14 mouse cellular contexts compared by ENCODE assay signal in the genomic region with DNA sequence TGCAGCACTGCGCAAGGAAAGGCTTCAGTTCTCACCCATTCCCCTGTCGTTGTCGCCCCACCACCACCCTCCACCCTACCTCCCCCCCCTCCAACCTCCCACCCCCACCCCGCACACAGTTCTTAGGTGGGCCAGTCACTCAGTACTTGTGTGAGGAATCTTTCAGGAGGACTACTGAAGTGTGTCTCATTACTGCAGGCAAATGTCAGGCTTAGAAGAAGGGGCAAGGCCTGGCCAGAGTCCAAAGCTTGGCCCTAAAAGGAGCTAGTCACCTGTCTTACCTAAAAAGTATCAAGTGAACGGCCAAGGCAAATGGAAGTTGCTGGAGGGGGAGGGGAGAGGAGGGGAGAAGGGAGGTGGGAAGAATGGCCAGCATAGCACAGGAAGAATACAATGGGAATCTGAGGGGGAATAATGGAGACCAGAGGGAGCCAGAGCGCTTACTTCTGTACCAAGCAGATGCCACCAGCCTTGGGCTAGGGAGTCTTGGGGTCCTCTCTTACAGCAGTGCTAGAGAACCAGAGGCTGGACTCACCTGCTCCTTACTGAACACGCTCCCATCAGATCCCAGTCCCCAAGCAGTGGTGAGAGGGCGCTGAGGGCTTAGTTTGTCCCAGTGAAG.
DNase-seq lines count a peak whose midpoint lies in the region; ATAC-seq lines count a peak whose summit lies in the region.
"Had no signal": no experiment of that assay in that cellular context is flagged by ENCODE, and none has a peak within 500 bp of the region (broad histone marks: within the 10 kb centered on the region; RNA-seq: fewer than 3 reads in every experiment).

No protein-coding gene starts in this region.

- H3K4me1 ChIP-seq in forebrain, embryonic 14.5 days (ENCODE audit: control insufficient read depth, insufficient read depth, low read length): peaks cover 4% of the 10 kb centered on the region; the same call in 1 of the 2 replicates
- peaks cover 18% of the 10 kb centered on the region for H3K4me1 ChIP-seq in forebrain, embryonic 16.5 days (replicated peaks; ENCODE audit: control insufficient read depth, insufficient read depth, low read length)
- H3K4me1 ChIP-seq in midbrain, embryonic 11.5 days (ENCODE audit: control insufficient read depth, insufficient read depth, low read length): peaks cover 1% of the 10 kb centered on the region; the same call in 1 of the 2 replicates
- H3K4me1 ChIP-seq in midbrain, embryonic 14.5 days (ENCODE audit: control insufficient read depth, insufficient read depth, low read length): no peaks in the 10 kb centered on the region
- H3K4me1 ChIP-seq in stomach, embryonic 15.5 days: no peaks in the 10 kb centered on the region
- H3K4me1 ChIP-seq: liver, embryonic 13.5 days; midbrain, embryonic 12.5 days; neural tube, embryonic 12.5 days had no signal

- H3K9ac ChIP-seq in forebrain, embryonic 14.5 days (ENCODE audit: low read length): no peak overlapping the region
- no peak overlapping the region for H3K9ac ChIP-seq in forebrain, embryonic 16.5 days (replicated peaks; ENCODE audit: low read depth, low read length)
- H3K9ac ChIP-seq in midbrain, embryonic 11.5 days (ENCODE audit: low read length): no peak overlapping the region
- H3K9ac ChIP-seq in midbrain, embryonic 14.5 days (replicated peaks; ENCODE audit: low read length): no peak overlapping the region
- no peak overlapping the region for H3K9ac ChIP-seq in stomach, embryonic 15.5 days
- H3K9ac ChIP-seq: hindbrain, embryonic 15.5 days; liver, embryonic 13.5 days; midbrain, embryonic 12.5 days; neural tube, embryonic 12.5 days had no signal

- H3K36me3 ChIP-seq in forebrain, embryonic 14.5 days (ENCODE audit: control insufficient read depth, insufficient read depth, low read length): no peaks in the 10 kb centered on the region
- no peaks in the 10 kb centered on the region for H3K36me3 ChIP-seq in forebrain, embryonic 16.5 days (ENCODE audit: control insufficient read depth, insufficient read depth)
- H3K36me3 ChIP-seq in midbrain, embryonic 11.5 days (ENCODE audit: control insufficient read depth, insufficient read depth, low read length): no peaks in the 10 kb centered on the region
- H3K36me3 ChIP-seq in midbrain, embryonic 14.5 days (ENCODE audit: control insufficient read depth, insufficient read depth, low read length): no peaks in the 10 kb centered on the region
- no peaks in the 10 kb centered on the region for H3K36me3 ChIP-seq in stomach, embryonic 15.5 days
- H3K36me3 ChIP-seq: hindbrain, embryonic 15.5 days; liver, embryonic 13.5 days; midbrain, embryonic 12.5 days; neural tube, embryonic 12.5 days had no signal

- no peak overlapping the region for H3K4me2 ChIP-seq in forebrain, embryonic 14.5 days (ENCODE audit: low read length)
- H3K4me2 ChIP-seq in forebrain, embryonic 16.5 days (ENCODE audit: low read length): no peak overlapping the region
- no peak overlapping the region for H3K4me2 ChIP-seq in midbrain, embryonic 11.5 days
- H3K4me2 ChIP-seq in midbrain, embryonic 14.5 days (ENCODE audit: low read length): no peak overlapping the region
- no peak overlapping the region for H3K4me2 ChIP-seq in stomach, embryonic 15.5 days
- H3K4me2 ChIP-seq: hindbrain, embryonic 15.5 days; liver, embryonic 13.5 days; midbrain, embryonic 12.5 days; neural tube, embryonic 12.5 days had no signal

- 0 out of 2 replicates have a peak, but pooled peaks have one; percentile 38 for ATAC-seq in forebrain, embryonic 14.5 days
- no peak; the same call in 1 of the 2 replicates for ATAC-seq in forebrain, embryonic 16.5 days
- ATAC-seq in midbrain, embryonic 11.5 days (ENCODE audit: low FRiP score): no peak
- no peak for ATAC-seq in midbrain, embryonic 14.5 days (ENCODE audit: low FRiP score, low TSS enrichment)
- ATAC-seq in stomach, embryonic 15.5 days (ENCODE audit: insufficient read depth, low FRiP score, low read depth): no peak

- H3K27ac ChIP-seq in forebrain, embryonic 14.5 days (ENCODE audit: low read depth, low read length): peak overlapping the region; percentile 61; the same call in 1 of the 2 replicates
- H3K27ac ChIP-seq in forebrain, embryonic 16.5 days (ENCODE audit: low read length): no peak overlapping the region
- H3K27ac ChIP-seq in midbrain, embryonic 11.5 days (ENCODE audit: low read depth, low read length): no peak overlapping the region
- no peak overlapping the region for H3K27ac ChIP-seq in midbrain, embryonic 14.5 days (replicated peaks; ENCODE audit: low read depth, low read length)
- H3K27ac ChIP-seq in stomach, embryonic 15.5 days: peak overlapping the region; percentile 78
- H3K27ac ChIP-seq: hindbrain, embryonic 15.5 days; liver, embryonic 13.5 days; midbrain, embryonic 12.5 days; neural tube, embryonic 12.5 days had no signal

- H3K9me3 ChIP-seq in forebrain, embryonic 14.5 days (replicated peaks; ENCODE audit: control insufficient read depth, low read length): no peaks in the 10 kb centered on the region
- no peaks in the 10 kb centered on the region for H3K9me3 ChIP-seq in forebrain, embryonic 16.5 days (ENCODE audit: control insufficient read depth, low read length)
- H3K9me3 ChIP-seq in midbrain, embryonic 11.5 days (ENCODE audit: control insufficient read depth, low read length): no peaks in the 10 kb centered on the region
- no peaks in the 10 kb centered on the region for H3K9me3 ChIP-seq in midbrain, embryonic 14.5 days (ENCODE audit: control insufficient read depth, low read length)
- H3K9me3 ChIP-seq in stomach, embryonic 15.5 days: no peaks in the 10 kb centered on the region
- H3K9me3 ChIP-seq: hindbrain, embryonic 15.5 days; liver, embryonic 13.5 days; midbrain, embryonic 12.5 days had no signal

- no peak for DNase-seq in forebrain, embryonic 14.5 days (ENCODE audit: low spot score)
- peak; percentile 75 for DNase-seq in midbrain, embryonic 11.5 days (ENCODE audit: low spot score, missing footprints)
- no peak for DNase-seq in midbrain, embryonic 14.5 days
- DNase-seq in kidney, postnatal 25 days: peak; percentile 58 to 71
- DNase-seq in layer of hippocampus, postnatal 14 days (ENCODE audit: low spot score in 2 of 2): no peak
- DNase-seq in layer of hippocampus, adult 18-20 months (ENCODE audit: low spot score in 2 of 2): no peak
- DNase-seq: liver, embryonic 13.5 days; right cerebral cortex, adult 18-20 months; thymus, postnatal 25 days had no signal

- no peaks in the 10 kb centered on the region for H3K27me3 ChIP-seq in forebrain, embryonic 14.5 days (replicated peaks; ENCODE audit: control insufficient read depth, insufficient read depth, low read length)
- no peaks in the 10 kb centered on the region for H3K27me3 ChIP-seq in forebrain, embryonic 16.5 days (replicated peaks; ENCODE audit: control insufficient read depth, insufficient read depth, low read length)
- no peaks in the 10 kb centered on the region for H3K27me3 ChIP-seq in midbrain, embryonic 11.5 days (ENCODE audit: control insufficient read depth, insufficient read depth, low read length)
- no peaks in the 10 kb centered on the region for H3K27me3 ChIP-seq in midbrain, embryonic 14.5 days (ENCODE audit: control insufficient read depth, insufficient read depth, low read length)
- H3K27me3 ChIP-seq in stomach, embryonic 15.5 days (replicated peaks): no peaks in the 10 kb centered on the region
- H3K27me3 ChIP-seq: hindbrain, embryonic 15.5 days; liver, embryonic 13.5 days; midbrain, embryonic 12.5 days; neural tube, embryonic 12.5 days had no signal

- no peak overlapping the region for H3K4me3 ChIP-seq in forebrain, embryonic 14.5 days (ENCODE audit: low read depth, low read length)
- H3K4me3 ChIP-seq in forebrain, embryonic 16.5 days (replicated peaks; ENCODE audit: low read length): no peak overlapping the region
- H3K4me3 ChIP-seq in midbrain, embryonic 11.5 days (ENCODE audit: low read depth, low read length): no peak overlapping the region
- no peak overlapping the region for H3K4me3 ChIP-seq in midbrain, embryonic 14.5 days (replicated peaks; ENCODE audit: low read depth, low read length)
- no peak overlapping the region for H3K4me3 ChIP-seq in stomach, embryonic 15.5 days (replicated peaks)
- H3K4me3 ChIP-seq: hindbrain, embryonic 15.5 days; liver, embryonic 13.5 days; midbrain, embryonic 12.5 days; neural tube, embryonic 12.5 days had no signal

- WGBS in forebrain, embryonic 14.5 days: 66% methylated on average over 8 of the region's 8 CpGs
- 63% methylated on average over 8 of the region's 8 CpGs for WGBS in forebrain, embryonic 16.5 days
- 77% methylated on average over 8 of the region's 8 CpGs for WGBS in midbrain, embryonic 11.5 days
- WGBS in midbrain, embryonic 14.5 days: 64% methylated on average over 8 of the region's 8 CpGs
- WGBS in stomach, embryonic 15.5 days: 80% methylated on average over 8 of the region's 8 CpGs

Comparison
In these comparisons a context has a peak if more than half of its experiments do, and no peak if none do; other contexts are left out.
1. DNase-seq: peak in midbrain, embryonic 11.5 days (single experiment) and kidney, postnatal 25 days (2 of 2); none in forebrain, embryonic 14.5 days (single experiment), midbrain, embryonic 14.5 days (single experiment), layer of hippocampus, postnatal 14 days (0 of 2) and layer of hippocampus, adult 18-20 months (0 of 2).
2. H3K27ac ChIP-seq: peak in forebrain, embryonic 14.5 days (single experiment) and stomach, embryonic 15.5 days (single experiment); none in forebrain, embryonic 16.5 days (single experiment), midbrain, embryonic 11.5 days (single experiment) and midbrain, embryonic 14.5 days (single experiment).